Mouse (Mus musculus) midbrain, embryonic 12.5 days (tissue): ENCODE measurements around the gene Deup1. TPM values are rescaled to one million over a fixed set of nuclear protein-coding genes. Genes with fewer than 3 reads are reported as not detected.

Experiments used
- polyA plus RNA-seq: library from polyadenylated mRNA; unstranded; fragments of >200 nt; fragmentation: Nextera tagmentation; extraction: Ambion mirVana; gene quantifications from 2 replicates; pipeline ENCODE4 v1.2.1, GENCODE M21; 2016

Gene Deup1
- polyA plus RNA-seq, 1 experiment from 2014 or later, result 0.59 TPM

Other genes with a start within 250 kb of the Deup1 start
- 0.79 and 1.6 TPM in 2 replicates for gene Smco4, start 134.5 kb downstream of the Deup1 start, polyA plus RNA-seq
- 18.9 and 20.6 TPM in 2 replicates for gene Slc36a4, start 81.8 kb upstream of the Deup1 start, polyA plus RNA-seq
- not detected in 2 replicates for gene Mtnr1b, start 246.6 kb upstream of the Deup1 start, polyA plus RNA-seq